Mouse (Mus musculus) hindbrain, embryonic 11.5 days (tissue): ENCODE data around the gene Nsun2. TPM values are rescaled to one million over a fixed set of nuclear protein-coding genes. Genes with fewer than 3 reads are reported as not detected.
"Not testable (repeated sequence)": the region's sequence is repeated elsewhere in the genome, so short reads cannot be mapped to it uniquely, and the experiment has no call there.

ENCODE experiments used
- ATAC-seq: fragments of 200-750 bp; cut with Nextera tagmentation; 2 replicates; pipeline ENCODE4 v1.8.0; 2017; ENCODE audit warnings: mild to moderate bottlenecking, moderate TSS enrichment, moderate library complexity; ENCODE audit not compliant: low FRiP score
- DNase-seq: peaks from one replicate; pipeline ENCODE4 v3.0.0-alpha.2; 2015; ENCODE audit warnings: low spot score
- H3K27ac ChIP-seq: fragments of 300-500 bp; sonication (generic); 2 replicates; pipeline ENCODE4 v1.5.1; 2014; ENCODE audit warnings: mild to moderate bottlenecking, low read depth, low read length
- H3K27me3 ChIP-seq: fragments of 300-500 bp; sonication (generic); 2 replicates; pipeline ENCODE4 v1.6.1; 2014; ENCODE audit warnings: mild to moderate bottlenecking, low read length, moderate library complexity, mixed read lengths; ENCODE audit not compliant: control insufficient read depth, insufficient read depth
- H3K36me3 ChIP-seq: fragments of 300-500 bp; sonication (generic); 2 replicates; pipeline ENCODE4 v1.6.1; 2014; ENCODE audit warnings: mild to moderate bottlenecking, low read length, moderate library complexity, mixed read lengths; ENCODE audit not compliant: control insufficient read depth, insufficient read depth
- H3K4me1 ChIP-seq: fragments of 300-500 bp; sonication (generic); replicated peaks from 2 replicates; pipeline ENCODE4 v1.6.1; 2014; ENCODE audit warnings: low read length, mixed read lengths; ENCODE audit not compliant: control insufficient read depth, insufficient read depth
- H3K4me2 ChIP-seq: fragments of 300-500 bp; sonication (generic); replicated peaks from 2 replicates; pipeline ENCODE4 v1.6.1; 2014; ENCODE audit warnings: mild to moderate bottlenecking, low read depth, low read length
- H3K4me3 ChIP-seq: fragments of 300-500 bp; sonication (generic); 2 replicates; pipeline ENCODE4 v1.5.1; 2014; ENCODE audit warnings: low read depth, low read length
- H3K9ac ChIP-seq: fragments of 300-500 bp; sonication (generic); 2 replicates; pipeline ENCODE4 v1.6.1; 2014; ENCODE audit warnings: low read depth, low read length
- H3K9me3 ChIP-seq: fragments of 300-500 bp; sonication (generic); 2 replicates; pipeline ENCODE4 v1.6.1; 2016; ENCODE audit warnings: low read length; ENCODE audit not compliant: control insufficient read depth
- WGBS: fragments of 180-500 bp; shearing (Covaris S2); extraction: QIAGEN DNeasy Blood & Tissue Kit; methylation state at CpG from one replicate; pipeline ENCODE4 v1.1.7; 2014; 5-methylcytosine and 5-hydroxymethylcytosine counted together
- polyA plus RNA-seq: library from polyadenylated mRNA; unstranded; fragments of >200 nt; fragmentation: Nextera tagmentation; extraction: Ambion mirVana; gene quantifications from 2 replicates; pipeline ENCODE4 v1.2.1, GENCODE M21; 2014

Nsun2 gene
- polyA plus RNA-seq, 1 experiment from 2014 or later, result 114 TPM

GRCm38 (mm10) chr13:69635836-69636235, 102.3 kb downstream of the Nsun2 start:
- H3K4me3 ChIP-seq, H3K9ac ChIP-seq, H3K27me3 ChIP-seq, ATAC-seq, H3K27ac ChIP-seq, H3K4me2 ChIP-seq, H3K9me3 ChIP-seq, H3K4me1 ChIP-seq, DNase-seq: not testable (repeated sequence)
- 94% methylated on average over 7 of the region's 7 CpGs for WGBS
- peaks cover 19% of the 10 kb centered on the region for H3K36me3 ChIP-seq

- Histone ChIP-seq H3K9me3 (no peaks in the 10 kb centered on the region), H3K4me1 (no peaks in the 10 kb centered on the region), H3K27me3 (no peaks in the 10 kb centered on the region), H3K27ac (no peak overlapping the region), H3K4me3 (no peak overlapping the region), H3K9ac (no peak overlapping the region), H3K4me2 (no peak overlapping the region), H3K36me3 (peaks cover 19% of the 10 kb centered on the region)
- ATAC-seq, result no peak
- DNase-seq, result no peak
- 96% methylated on average over 3 of the region's 3 CpGs for WGBS
These were observed 102.8 kb downstream of the Nsun2 start for GRCm38 (mm10) chr13:69636375-69636774.

GRCm38 (mm10) chr13:69636816-69637215, 103.3 kb downstream of the Nsun2 start:
- no peak overlapping the region for H3K4me3 ChIP-seq
- 90% methylated on average over 6 of the region's 6 CpGs for WGBS
- no peak overlapping the region for H3K4me2 ChIP-seq
- H3K27ac ChIP-seq, result no peak overlapping the region
- H3K4me1 ChIP-seq, result no peaks in the 10 kb centered on the region
- DNase-seq (no peak), ATAC-seq (no peak)
- H3K9ac ChIP-seq, result no peak overlapping the region
- peaks cover 19% of the 10 kb centered on the region for H3K36me3 ChIP-seq
- no peaks in the 10 kb centered on the region for H3K27me3 ChIP-seq
- no peaks in the 10 kb centered on the region for H3K9me3 ChIP-seq

- WGBS, result 91% methylated on average over 9 of the region's 9 CpGs
- peaks cover 19% of the 10 kb centered on the region for H3K36me3 ChIP-seq
- ATAC-seq, result no peak
- H3K9ac ChIP-seq, result no peak overlapping the region
- DNase-seq, result no peak
- H3K4me2 ChIP-seq, result no peak overlapping the region
- H3K4me1 ChIP-seq, result no peaks in the 10 kb centered on the region
- H3K27ac ChIP-seq, result no peak overlapping the region
- H3K4me3 ChIP-seq, result no peak overlapping the region
- no peaks in the 10 kb centered on the region for H3K9me3 ChIP-seq
- no peaks in the 10 kb centered on the region for H3K27me3 ChIP-seq
These were observed 104.1 kb downstream of the Nsun2 start for GRCm38 (mm10) chr13:69637657-69638056.

GRCm38 (mm10) chr13:69638108-69638626, 104.6 kb downstream of the Nsun2 start:
- Histone ChIP-seq H3K27ac (no peak overlapping the region), H3K9ac (no peak overlapping the region), H3K27me3 (no peaks in the 10 kb centered on the region), H3K36me3 (peaks cover 17% of the 10 kb centered on the region), H3K4me2 (no peak overlapping the region), H3K4me3 (no peak overlapping the region), H3K4me1 (no peaks in the 10 kb centered on the region), H3K9me3 (no peaks in the 10 kb centered on the region)
- no peak for ATAC-seq
- DNase-seq, result no peak
- WGBS, result 91% methylated on average over 6 of the region's 6 CpGs

- DNase-seq, result no peak
- Histone ChIP-seq H3K27ac (no peak overlapping the region), H3K9me3 (no peaks in the 10 kb centered on the region), H3K27me3 (no peaks in the 10 kb centered on the region), H3K36me3 (peaks cover 13% of the 10 kb centered on the region), H3K9ac (no peak overlapping the region), H3K4me3 (no peak overlapping the region), H3K4me2 (no peak overlapping the region), H3K4me1 (no peaks in the 10 kb centered on the region)
- WGBS, result 93% methylated on average over 5 of the region's 5 CpGs
- no peak for ATAC-seq
These were observed 105.7 kb downstream of the Nsun2 start for GRCm38 (mm10) chr13:69639251-69639650.

- Histone ChIP-seq H3K9ac (no peak overlapping the region), H3K27me3 (no peaks in the 10 kb centered on the region), H3K4me3 (no peak overlapping the region), H3K4me1 (no peaks in the 10 kb centered on the region), H3K9me3 (no peaks in the 10 kb centered on the region), H3K27ac (no peak overlapping the region), H3K36me3 (peaks cover 10% of the 10 kb centered on the region), H3K4me2 (no peak overlapping the region)
- 96% methylated on average over 4 of the region's 4 CpGs for WGBS
- no peak for ATAC-seq
- no peak for DNase-seq
These were observed 106.6 kb downstream of the Nsun2 start for GRCm38 (mm10) chr13:69640126-69640525.

GRCm38 (mm10) chr13:69640541-69640940, 107.0 kb downstream of the Nsun2 start:
- Histone ChIP-seq H3K9me3 (no peaks in the 10 kb centered on the region), H3K36me3 (peaks cover 6% of the 10 kb centered on the region), H3K9ac (no peak overlapping the region), H3K4me3 (no peak overlapping the region), H3K4me2 (no peak overlapping the region), H3K27me3 (no peaks in the 10 kb centered on the region), H3K4me1 (no peaks in the 10 kb centered on the region), H3K27ac (no peak overlapping the region)
- WGBS, result 89% methylated on average over 4 of the region's 4 CpGs
- ATAC-seq (no peak), DNase-seq (no peak)

- no peak overlapping the region for H3K4me3 ChIP-seq
- H3K4me2 ChIP-seq, result no peak overlapping the region
- H3K4me1 ChIP-seq, result no peaks in the 10 kb centered on the region
- no peak overlapping the region for H3K27ac ChIP-seq
- H3K36me3 ChIP-seq, result 0 out of 2 replicates have a peak, but pooled peaks cover 3% of the 10 kb centered on the region
- no peak for ATAC-seq
- H3K9ac ChIP-seq, result no peak overlapping the region
- H3K9me3 ChIP-seq, result no peaks in the 10 kb centered on the region
- 86% methylated on average over 3 of the region's 3 CpGs for WGBS
- no peak for DNase-seq
- no peaks in the 10 kb centered on the region for H3K27me3 ChIP-seq
These were observed 107.5 kb downstream of the Nsun2 start for GRCm38 (mm10) chr13:69641017-69641416.
